Mouse (Mus musculus) adrenal gland, postnatal 0 days (tissue): ENCODE results near the gene Srsf4. TPM values are rescaled to one million over a fixed set of nuclear protein-coding genes. Genes with fewer than 3 reads are reported as not detected.

Source experiments
- polyA plus RNA-seq: library from polyadenylated mRNA; unstranded; fragments of >200 nt; fragmentation: Nextera tagmentation; extraction: Ambion mirVana; gene quantifications from 2 replicates; pipeline ENCODE4 v1.2.1, GENCODE M21; 2015

The Srsf4 gene
- polyA plus RNA-seq: 42.7 and 52.3 TPM in 2 replicates

GRCm38 (mm10) chr4:131873293-131874168, at the start of gene Srsf4:
Gene Srsf4, plus strand, starts transcription at chr4:131873617.

DNA sequence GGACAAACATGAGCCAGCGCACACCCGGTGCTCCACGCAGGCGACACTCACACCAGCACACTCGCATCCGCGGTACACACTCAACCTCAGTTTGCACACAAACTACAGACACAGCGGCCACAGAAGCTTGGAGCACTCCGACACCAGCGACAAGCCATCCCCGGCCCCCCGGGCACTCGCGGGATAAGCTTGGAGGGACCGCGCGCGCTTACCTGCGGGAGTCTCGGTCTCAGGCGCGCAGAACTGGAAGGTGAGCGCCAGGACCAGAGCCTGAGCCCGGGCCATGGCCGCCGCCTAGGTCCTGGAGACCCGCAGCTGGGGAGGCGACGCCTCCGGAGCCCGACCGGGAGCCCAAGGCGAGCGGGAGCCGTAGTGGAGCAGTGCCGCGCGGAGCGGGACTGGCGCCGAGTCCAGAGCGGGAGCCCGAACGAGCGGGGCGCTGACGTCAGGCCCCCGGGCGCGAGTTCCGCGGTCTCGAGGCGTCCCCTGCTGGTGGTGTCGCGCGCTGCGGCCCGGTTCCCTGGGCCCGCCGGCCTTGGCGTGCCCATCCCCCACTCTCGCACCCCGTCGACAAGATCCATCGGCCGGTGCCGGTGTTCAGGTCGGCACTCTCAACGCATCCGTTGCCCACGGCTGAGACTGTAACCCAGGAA, 35.4 kb upstream of the Srsf4 start, which contains the start of gene Ptpru:
TSS of gene Ptpru (minus strand) at position 417 of the 653 bp plus-strand sequence.

GRCm38 (mm10) chr4:131843290-131843743, 30.1 kb upstream of the Srsf4 start, which contains the start of gene Mecr:
Gene Mecr, plus strand, starts transcription at chr4:131843470.

DNA sequence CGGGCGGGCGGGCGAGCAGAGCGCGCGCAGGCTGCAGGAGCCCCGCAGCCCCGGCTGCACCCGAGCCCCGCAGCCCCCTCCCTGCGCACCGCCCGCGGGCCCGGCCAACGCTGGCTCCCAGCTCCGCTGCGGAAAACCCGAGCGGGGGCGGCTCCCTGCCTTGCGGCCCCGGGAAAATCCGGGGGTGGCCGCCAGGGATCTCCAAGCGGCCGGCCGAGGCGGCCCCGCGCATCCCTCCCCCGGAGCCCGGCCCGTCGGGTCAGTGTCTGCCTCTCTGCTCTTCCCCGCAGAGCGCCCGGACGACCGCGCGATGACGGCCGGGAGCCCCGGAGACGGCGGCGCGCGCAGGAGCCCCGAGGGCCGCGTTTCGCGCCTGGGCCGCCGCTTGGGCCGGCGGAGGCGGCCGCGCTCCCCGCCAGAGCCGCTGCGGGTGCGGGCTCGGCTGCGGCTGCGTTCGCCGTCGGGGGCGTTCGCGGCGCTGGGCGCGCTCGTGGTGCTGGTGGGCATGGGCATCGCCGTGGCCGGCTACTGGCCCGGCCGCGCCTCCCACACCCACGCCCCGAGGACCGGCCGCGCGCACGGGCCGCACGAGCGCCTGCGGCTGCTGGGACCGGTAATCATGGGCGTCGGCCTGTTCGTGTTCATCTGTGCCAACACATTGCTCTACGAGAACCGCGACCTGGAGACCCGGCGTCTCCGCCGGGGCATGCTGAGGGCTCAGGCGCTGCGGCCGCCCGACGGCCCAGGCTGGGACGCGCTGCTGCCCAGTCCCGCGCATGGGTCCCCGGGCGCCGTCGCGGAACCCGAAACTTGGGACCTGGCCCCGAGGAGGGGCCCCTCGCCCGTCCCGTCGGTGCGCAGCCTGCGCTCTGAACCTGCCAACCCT, 48.3 kb downstream of the Srsf4 start, which contains the start of gene Tmem200b:
TSS of gene Tmem200b (plus strand) at position 311 of the 886 bp plus-strand sequence.

Other genes with a start within 250 kb of the Srsf4 start
- 1.3 and 6.8 TPM in 2 replicates for gene Ptpru, start 35.3 kb upstream of the Srsf4 start, polyA plus RNA-seq
- gene Mecr, start 30.1 kb upstream of the Srsf4 start, polyA plus RNA-seq: 22.5 and 51.4 TPM in 2 replicates
- gene Tmem200b, start 48.2 kb downstream of the Srsf4 start, polyA plus RNA-seq: 3.6 and 3.9 TPM in 2 replicates
- 0.11 and 0.22 TPM in 2 replicates for gene Gm10300, start 201.1 kb downstream of the Srsf4 start, polyA plus RNA-seq
- gene Epb41, start 201.7 kb downstream of the Srsf4 start, polyA plus RNA-seq: 22.7 and 26.2 TPM in 2 replicates